Mouse (Mus musculus) olfactory bulb, adult 2 months (tissue): Measurements from ENCODE around the gene Nol8.

ENCODE experiments used
- CTCF ChIP-seq: fragments of 200-500 bp; IDR thresholded peaks from 2 replicates; pipeline ENCODE4 v1.5.1; 2012; ENCODE audit warnings: low read depth, mild to moderate bottlenecking, low read length, moderate library complexity; ENCODE audit not compliant: insufficient read depth
- POLR2A ChIP-seq: fragments of 200-500 bp; IDR thresholded peaks from 2 replicates; pipeline ENCODE4 v1.6.1; 2012; ENCODE audit warnings: mild to moderate bottlenecking, low read depth, low read length, moderate library complexity; ENCODE audit not compliant: insufficient read depth

DNA sequence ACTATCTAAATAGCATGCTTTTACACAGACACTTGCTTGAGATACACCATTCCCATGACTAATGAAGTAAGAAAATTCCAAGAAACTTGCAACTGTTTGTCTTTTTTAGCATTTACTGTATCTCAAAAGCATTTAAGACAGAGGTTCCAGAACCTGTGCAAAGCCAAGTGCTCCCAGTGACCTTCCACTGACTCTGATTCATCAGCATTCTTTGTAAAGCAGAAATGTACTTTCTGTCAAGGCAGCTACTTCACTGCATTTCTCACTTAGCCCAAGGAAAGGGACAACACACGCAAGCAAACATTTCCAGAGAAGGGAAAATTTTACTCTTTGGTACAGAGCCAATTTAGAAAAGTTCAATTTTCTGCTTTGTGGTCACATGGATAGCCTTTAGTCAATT, 29.7 kb upstream of the Nol8 start:
- TF ChIP-seq POLR2A (no peak), CTCF (no peak)
